Mouse (Mus musculus) thymus, adult 2 months (tissue): ENCODE data around the gene Prpf38b. TPM values are rescaled to one million over a fixed set of nuclear protein-coding genes. Genes with fewer than 3 reads are reported as not detected.

Source experiments
- DNase-seq: peaks from one replicate; pipeline ENCODE4 v3.0.0; 2021
- H3K27ac ChIP-seq: fragments of 200-500 bp; 2 replicates; pipeline ENCODE4 v1.5.1; 2012; ENCODE audit warnings: low read length, control low read depth; ENCODE audit not compliant: control insufficient read depth, insufficient read depth
- H3K27me3 ChIP-seq: fragments of 200-500 bp; 2 replicates; pipeline ENCODE4 v1.6.1; 2012; ENCODE audit warnings: mild to moderate bottlenecking, low read length, moderate library complexity, mixed read lengths; ENCODE audit not compliant: control insufficient read depth, insufficient read depth
- H3K36me3 ChIP-seq: fragments of 200-500 bp; 2 replicates; pipeline ENCODE4 v1.6.1; 2012; ENCODE audit warnings: mild to moderate bottlenecking, low read length, moderate library complexity; ENCODE audit not compliant: control insufficient read depth, insufficient read depth
- H3K4me1 ChIP-seq: fragments of 200-500 bp; replicated peaks from 2 replicates; pipeline ENCODE4 v1.6.1; 2012; ENCODE audit warnings: low read length; ENCODE audit not compliant: control insufficient read depth, insufficient read depth
- H3K4me3 ChIP-seq: fragments of 200-500 bp; 2 replicates; pipeline ENCODE4 v1.5.1; 2012; ENCODE audit warnings: mild to moderate bottlenecking, low read length, control low read depth, moderate library complexity; ENCODE audit not compliant: control insufficient read depth, insufficient read depth
- CTCF ChIP-seq: fragments of 200-500 bp; IDR thresholded peaks from 2 replicates; pipeline ENCODE4 v1.5.1; 2012; ENCODE audit warnings: mild to moderate bottlenecking, control low read depth, low read length, moderate library complexity, borderline replicate concordance; ENCODE audit not compliant: control insufficient read depth, poor library complexity, insufficient read depth; ENCODE audit errors: extremely low read depth
- POLR2A ChIP-seq: fragments of 200-500 bp; IDR thresholded peaks from 2 replicates; pipeline ENCODE4 v1.6.1; 2012; ENCODE audit warnings: mild to moderate bottlenecking, low read length, control low read depth, moderate library complexity; ENCODE audit not compliant: control insufficient read depth, poor library complexity, insufficient read depth; ENCODE audit errors: extremely low read depth
- WGBS: fragments of 180-500 bp; shearing (Covaris S2); methylation state at CpG from one replicate; pipeline ENCODE4 v1.1.7; 2018; 5-methylcytosine and 5-hydroxymethylcytosine counted together
- polyA plus RNA-seq: library from polyadenylated mRNA; depleted of rRNA; stranded (reverse); fragments of >200 nt; gene quantifications from 2 replicates; pipeline ENCODE4 v1.2.3, GENCODE M21; 2012

Prpf38b gene
- polyA plus RNA-seq, 1 experiment = 141 TPM

DNA sequence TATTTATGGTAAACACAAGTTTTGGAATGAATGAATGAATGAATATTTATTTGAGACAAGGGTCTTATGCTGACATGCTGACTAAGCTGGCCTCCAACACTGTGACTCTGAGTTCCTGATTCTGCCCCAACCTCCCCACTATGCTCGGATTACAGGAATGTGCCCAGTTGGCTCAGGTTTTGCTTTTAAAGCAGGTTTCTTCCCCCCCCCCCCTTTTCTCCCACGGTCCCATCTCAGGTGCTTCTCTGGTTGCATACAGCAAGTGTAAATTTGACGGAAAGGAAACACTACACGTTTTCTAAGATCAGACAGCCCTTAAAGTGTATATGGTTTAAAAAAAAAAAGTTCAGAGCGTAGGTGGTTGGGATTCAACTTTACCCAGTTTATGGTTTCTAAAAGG is 28.0 kb upstream of the Prpf38b start, which contains the start of gene Henmt1:
Gene Henmt1 (plus strand): TSS at position 301 of the 400 bp plus-strand sequence.
- Histone ChIP-seq H3K4me1 (peaks cover 7% of the 10 kb centered on the region; the same call in 1 of the 2 replicates), H3K27ac (no peak within 1 kb of the TSS), H3K4me3 (peak within 1 kb of the TSS; percentile 36), H3K27me3 (no peaks in the 10 kb centered on the region), H3K36me3 (no peaks in the 10 kb centered on the region)
- no peak for DNase-seq
- 78% methylated on average over 5 of the region's 5 CpGs for WGBS
- TF ChIP-seq POLR2A (no peak), CTCF (no peak)

DNA sequence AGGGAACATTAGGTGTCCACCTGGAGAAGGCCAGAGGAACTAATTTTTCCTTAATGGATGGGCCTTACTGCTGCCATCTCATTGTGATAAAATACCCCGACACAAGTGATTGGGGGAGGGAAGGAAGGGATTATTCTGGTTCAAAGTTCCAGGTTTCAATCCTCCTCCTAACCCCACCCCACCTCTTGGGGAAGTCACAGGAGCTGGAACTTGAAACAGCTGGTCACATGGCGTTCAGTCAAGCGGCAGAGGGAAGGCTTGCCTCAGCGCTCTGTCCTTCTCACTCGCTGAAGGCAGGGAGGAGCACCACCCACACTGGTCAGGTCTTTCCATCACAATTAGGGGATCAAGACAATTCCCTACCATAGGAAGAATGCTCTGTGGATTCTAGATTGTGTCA is 27.2 kb upstream of the Prpf38b start:
- Histone ChIP-seq H3K27me3 (no peaks in the 10 kb centered on the region), H3K36me3 (no peaks in the 10 kb centered on the region), H3K27ac (no peak overlapping the region), H3K4me1 (peaks cover 7% of the 10 kb centered on the region; the same call in 1 of the 2 replicates), H3K4me3 (no peak overlapping the region)
- 89% methylated on average over 5 of the region's 5 CpGs for WGBS
- TF ChIP-seq POLR2A = no peak
- TF ChIP-seq CTCF = no peak
- no peak for DNase-seq

DNA sequence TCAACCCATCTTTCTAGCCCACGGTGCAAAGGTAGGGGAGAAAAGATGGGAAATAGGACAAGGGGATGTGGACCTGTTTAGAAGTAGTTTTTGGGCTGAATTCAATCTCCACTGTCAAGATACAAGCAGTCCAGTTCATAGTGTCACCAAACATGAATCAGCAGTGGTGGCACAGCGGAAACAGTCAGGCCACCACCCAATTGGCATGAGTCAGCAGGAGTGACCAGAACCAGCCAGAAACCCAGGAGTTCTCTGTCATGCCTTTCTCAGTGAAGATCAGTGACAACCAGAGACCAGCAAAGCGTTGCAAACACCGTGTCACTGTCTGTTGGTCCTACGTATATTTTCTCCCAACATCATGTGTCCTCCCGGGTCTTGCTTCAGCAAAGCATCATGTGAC is 22.0 kb upstream of the Prpf38b start:
- Histone ChIP-seq H3K4me3 (no peak overlapping the region), H3K4me1 (no peaks in the 10 kb centered on the region), H3K27ac (no peak overlapping the region), H3K36me3 (no peaks in the 10 kb centered on the region), H3K27me3 (no peaks in the 10 kb centered on the region)
- WGBS = 94% methylated on average over 6 of the region's 6 CpGs
- no peak for TF ChIP-seq CTCF
- TF ChIP-seq POLR2A = no peak
- no peak for DNase-seq

DNA sequence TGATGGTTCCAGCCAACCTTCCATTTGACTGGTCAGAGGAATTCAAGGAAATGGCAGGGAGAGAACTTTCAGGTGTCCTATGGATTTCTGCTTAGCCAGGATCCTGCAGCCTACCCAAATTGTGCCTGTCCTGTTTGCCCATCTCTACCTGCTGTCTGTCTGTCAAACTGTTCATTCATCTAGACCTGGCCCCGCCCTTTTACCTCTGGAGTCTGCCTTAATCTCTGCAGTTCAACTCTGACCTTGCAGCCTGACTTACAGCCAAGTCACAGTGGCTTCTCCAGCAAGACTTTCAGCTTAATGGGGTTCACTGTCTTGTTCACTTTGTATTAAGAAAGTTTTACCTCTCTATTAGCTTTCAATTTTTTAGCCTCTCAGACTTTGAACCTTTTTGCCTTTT is 14.8 kb upstream of the Prpf38b start:
- TF ChIP-seq POLR2A (no peak), CTCF (no peak)
- WGBS = 96% methylated on average over 1 of the region's 1 CpGs
- H3K4me3 ChIP-seq = no peak overlapping the region
- H3K4me1 ChIP-seq = no peaks in the 10 kb centered on the region
- H3K36me3 ChIP-seq = no peaks in the 10 kb centered on the region
- no peak for DNase-seq
- H3K27ac ChIP-seq = no peak overlapping the region
- no peaks in the 10 kb centered on the region for H3K27me3 ChIP-seq

DNA sequence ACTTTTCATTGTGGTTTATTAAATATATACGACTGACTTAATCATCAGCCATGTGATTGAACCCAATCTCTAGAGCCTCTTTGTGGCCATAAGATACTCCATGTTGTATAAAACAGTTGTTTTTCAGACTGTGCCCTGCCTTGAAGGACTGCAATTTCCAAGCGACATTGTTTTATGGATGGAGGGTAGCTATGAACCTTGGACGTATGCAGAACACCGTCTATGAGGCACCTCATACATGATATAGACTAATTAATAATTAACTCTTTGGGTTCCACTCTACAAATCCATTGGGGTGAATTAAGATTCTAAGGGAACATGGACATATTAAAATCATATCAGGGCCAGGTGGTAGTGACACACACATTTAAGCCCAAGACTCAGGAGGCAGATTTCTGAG is 14.2 kb upstream of the Prpf38b start:
- Histone ChIP-seq H3K36me3 (no peaks in the 10 kb centered on the region), H3K27ac (no peak overlapping the region), H3K27me3 (no peaks in the 10 kb centered on the region), H3K4me1 (no peaks in the 10 kb centered on the region), H3K4me3 (no peak overlapping the region)
- TF ChIP-seq POLR2A (no peak), CTCF (no peak)
- 97% methylated on average over 4 of the region's 4 CpGs for WGBS
- no peak for DNase-seq

DNA sequence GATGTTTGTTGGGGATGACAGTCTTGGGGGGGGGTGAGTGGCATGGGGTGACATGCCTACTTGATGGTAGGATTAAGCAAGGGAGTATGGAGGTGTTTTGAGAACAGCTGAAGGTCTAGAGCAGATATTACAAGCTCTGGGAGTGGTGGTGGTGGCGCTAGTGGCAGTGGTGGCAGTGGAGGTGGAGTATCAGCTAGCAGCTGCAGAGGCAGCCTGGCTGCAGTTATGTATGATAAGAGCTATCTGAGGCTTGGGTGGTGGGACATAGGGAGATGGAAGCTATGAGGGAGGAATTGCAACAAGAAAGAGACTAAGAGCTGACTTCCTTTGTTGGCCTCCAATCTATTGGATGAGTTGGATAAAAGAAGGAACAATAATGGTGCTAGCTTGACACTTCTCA is 10.3 kb upstream of the Prpf38b start:
- H3K27me3 ChIP-seq = no peaks in the 10 kb centered on the region
- WGBS = 97% methylated on average over 1 of the region's 1 CpGs

More for the DNA sequence above, 10.3 kb upstream of the Prpf38b start:
- TF ChIP-seq CTCF (no peak), POLR2A (no peak)
- Histone ChIP-seq H3K36me3 (no peaks in the 10 kb centered on the region), H3K27ac (no peak overlapping the region), H3K4me1 (no peaks in the 10 kb centered on the region), H3K4me3 (no peak overlapping the region)
- no peak for DNase-seq
